Mouse (Mus musculus) central nervous system, embryonic 11.5 days (tissue): ENCODE results near the gene Ccr9. TPM values are rescaled to one million over a fixed set of nuclear protein-coding genes. Genes with fewer than 3 reads are reported as not detected.

ENCODE experiments used
- polyA plus RNA-seq: library from polyadenylated mRNA; depleted of rRNA; stranded (reverse); fragments of >200 nt; gene quantifications from 2 replicates; pipeline ENCODE4 v1.2.3, GENCODE M21; 2012; rRNA removed

Ccr9 gene
- 0.08 and 0.09 TPM in 2 replicates for polyA plus RNA-seq

GRCm38 (mm10) chr9:123678327-123679105 lies at the start of gene Ccr9, which contains the start of gene Slc6a20a:
Gene Ccr9 (plus strand): TSS chr9:123678439.
Gene Slc6a20a (minus strand): TSS chr9:123678885.

GRCm38 (mm10) chr9:123632281-123632680 lies 46.0 kb upstream of the Ccr9 start, which contains the start of gene Slc6a20b:
Gene Slc6a20b (minus strand): TSS chr9:123632565.

GRCm38 (mm10) chr9:123717186-123718008 lies 39.2 kb downstream of the Ccr9 start, which contains the start of gene Lztfl1:
Gene Lztfl1 (minus strand): TSS chr9:123717697.

GRCm38 (mm10) chr9:123806267-123806666 lies 128.0 kb downstream of the Ccr9 start, which contains the start of gene Cxcr6:
Gene Cxcr6 (plus strand): TSS chr9:123806475.

Other genes starting within 250 kb of the Ccr9 start
- 26.0 and 31.1 TPM in 2 replicates for gene Limd1, start 199.7 kb upstream of the Ccr9 start, polyA plus RNA-seq
- gene Sacm1l, start 148.7 kb upstream of the Ccr9 start, polyA plus RNA-seq: 15.5 and 25.9 TPM in 2 replicates
- gene Slc6a20b, start 45.9 kb upstream of the Ccr9 start, polyA plus RNA-seq: 0.07 and 0.14 TPM in 2 replicates
- gene Slc6a20a, start 446 bp downstream of the Ccr9 start, polyA plus RNA-seq: 1.00 and 1.3 TPM in 2 replicates
- 29.7 and 30.6 TPM in 2 replicates for gene Lztfl1, start 39.3 kb downstream of the Ccr9 start, polyA plus RNA-seq
- gene Cxcr6, start 128.0 kb downstream of the Ccr9 start, polyA plus RNA-seq: not detected in 2 replicates
- 4.8 and 7.8 TPM in 2 replicates for gene Fyco1, start 173.5 kb downstream of the Ccr9 start, polyA plus RNA-seq
- gene Xcr1, start 183.6 kb downstream of the Ccr9 start, polyA plus RNA-seq: not detected in 2 replicates